Mouse (Mus musculus) kidney, postnatal 25 days (tissue): ENCODE results near the gene Fibp.

Experiments
- DNase-seq, 2 experiments: peaks; one replicate each; pipeline ENCODE4 v3.0.0; 2021; ENCODE audit warnings: mixed read lengths in 2 of 2

Gene Fibp

GRCm38 (mm10) chr19:5465037-5465436 lies 4.6 kb downstream of the Fibp start:
- peak in 1 of 2 experiments; percentile 34 for DNase-seq

- peak in 1 of 2 experiments; percentile 26 for DNase-seq
Measured at GRCm38 (mm10) chr19:5466916-5467500, 6.6 kb downstream of the Fibp start.

- DNase-seq, result peak in 1 of 2 experiments; percentile 37
Measured at GRCm38 (mm10) chr19:5468374-5468773, 8.0 kb downstream of the Fibp start, which contains the start of gene Ctsw. Gene Ctsw (minus strand): TSS chr19:5468507.

- no peak for DNase-seq
Measured at GRCm38 (mm10) chr19:5471846-5472245, 11.4 kb downstream of the Fibp start.

GRCm38 (mm10) chr19:5472857-5473256 lies 12.4 kb downstream of the Fibp start:
- DNase-seq, result no peak

GRCm38 (mm10) chr19:5473720-5474119 lies 13.3 kb downstream of the Fibp start, which contains the start of gene Efemp2:
Gene Efemp2 (plus strand): TSS chr19:5473954.
- peak; percentile 84 to 92 for DNase-seq

GRCm38 (mm10) chr19:5474281-5475068 lies 14.1 kb downstream of the Fibp start:
- peak; percentile 48 to 69 for DNase-seq

GRCm38 (mm10) chr19:5475069-5475714 lies 14.8 kb downstream of the Fibp start:
- DNase-seq, result no peak

- DNase-seq, result no peak
Measured at GRCm38 (mm10) chr19:5477004-5477667, 16.7 kb downstream of the Fibp start.

- no peak for DNase-seq
Measured at GRCm38 (mm10) chr19:5477668-5478300, 17.4 kb downstream of the Fibp start.

GRCm38 (mm10) chr19:5480016-5480415 lies 19.6 kb downstream of the Fibp start:
- DNase-seq, result peak in 1 of 2 experiments; percentile 29

GRCm38 (mm10) chr19:5481398-5481797 lies 21.0 kb downstream of the Fibp start:
- peak in 1 of 2 experiments; percentile 41 for DNase-seq

- DNase-seq, result peak in 1 of 2 experiments; percentile 41
Measured at GRCm38 (mm10) chr19:5483386-5484359, 23.3 kb downstream of the Fibp start.

- DNase-seq, result no peak
Measured at GRCm38 (mm10) chr19:5484496-5484895, 24.1 kb downstream of the Fibp start.

GRCm38 (mm10) chr19:5485371-5485770 lies 25.0 kb downstream of the Fibp start:
- DNase-seq, result peak; percentile 3 to 33

- peak in 1 of 2 experiments; percentile 45 for DNase-seq
Measured at GRCm38 (mm10) chr19:5485821-5486220, 25.4 kb downstream of the Fibp start.

- DNase-seq, result peak; percentile 26 to 51
Measured at GRCm38 (mm10) chr19:5486286-5486685, 25.9 kb downstream of the Fibp start.

- DNase-seq, result peak in 1 of 2 experiments; percentile 38
Measured at GRCm38 (mm10) chr19:5486771-5487170, 26.4 kb downstream of the Fibp start.

GRCm38 (mm10) chr19:5487768-5488550 lies 27.5 kb downstream of the Fibp start, which contains the start of gene Mus81:
Gene Mus81 (minus strand): TSS chr19:5488402.
- peak; percentile 98 to 99 for DNase-seq
